3 mouse cellular contexts compared by ENCODE assay signal in the genomic region with DNA sequence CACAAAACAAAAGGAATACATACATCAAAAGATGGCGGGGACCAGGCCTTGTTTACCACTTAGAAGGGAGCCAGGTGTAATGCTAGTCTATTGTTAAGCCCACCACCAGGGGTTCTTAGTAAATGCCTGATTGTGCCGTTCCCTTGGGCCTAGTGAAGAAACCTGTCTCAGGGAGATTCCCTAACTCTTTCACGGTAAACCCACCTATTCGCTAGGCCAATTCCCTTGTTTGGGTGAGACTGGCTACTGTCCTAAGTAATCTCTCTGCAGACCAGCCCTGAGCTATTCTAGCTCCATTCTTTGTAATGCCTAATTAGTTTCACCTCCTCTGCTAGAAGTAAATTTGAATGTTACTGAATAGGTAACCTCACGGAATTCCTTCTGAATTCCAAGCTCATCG.
DNase-seq lines count a peak whose midpoint lies in the region.

No protein-coding gene starts in this region.

- DNase-seq in ES-CJ7 (ENCODE audit: low read depth, low spot score) (peak; percentile 75), R1 (ENCODE audit: low read depth, low spot score) (peak; percentile 97), ZHBTc4 (ENCODE audit: low read depth, low spot score) (peak; percentile 68)
